22 mouse cellular contexts compared by ENCODE assay signal in genomic region chr10:127297015-127297871, GRCm38 (mm10). TPM values are rescaled to one million over a fixed set of nuclear protein-coding genes. Genes with fewer than 3 reads are reported as not detected.
A peak's percentile ranks its signal among the peaks of the same experiment; 100 is the strongest.
DNase-seq lines count a peak whose midpoint lies in the region; ATAC-seq and TF ChIP-seq lines count a peak whose summit lies in the region.
"Had no signal": no experiment of that assay in that cellular context is flagged by ENCODE, and none has a peak within 500 bp of the region (broad histone marks: within the 10 kb centered on the region; RNA-seq: fewer than 3 reads in every experiment).

No protein-coding gene starts in this region.

- no peak overlapping the region for H3K4me2 ChIP-seq in heart, embryonic 15.5 days
- no peak overlapping the region for H3K4me2 ChIP-seq in CH12.LX (ENCODE audit: insufficient read depth, low read depth, poor library complexity, severe bottlenecking)
- H3K4me2 ChIP-seq: forebrain, embryonic 15.5 days; hindbrain, embryonic 12.5 days; stomach, embryonic 15.5 days had no signal

- H3K27me3 ChIP-seq in heart, embryonic 15.5 days, result no peaks in the 10 kb centered on the region
- H3K27me3 ChIP-seq in CH12.LX (replicated peaks), result no peaks in the 10 kb centered on the region
- H3K27me3 ChIP-seq: forebrain, embryonic 15.5 days; hindbrain, embryonic 12.5 days; stomach, embryonic 15.5 days had no signal

- H3K4me1 ChIP-seq in heart, embryonic 15.5 days (replicated peaks), result peaks cover 31% of the 10 kb centered on the region
- peaks cover 4 to 30% of the 10 kb centered on the region in 2 experiments; a peak in 3 of 4 replicates for H3K4me1 ChIP-seq in CH12.LX (ENCODE audit: control insufficient read depth in 1 of 2, insufficient read depth in 2 of 2)
- peaks cover 10% of the 10 kb centered on the region for H3K4me1 ChIP-seq in bone marrow macrophage, adult 2 months (ENCODE audit: control insufficient read depth, insufficient read depth, low read length)

- WGBS in heart, embryonic 15.5 days, result 67% methylated on average over 16 of the region's 16 CpGs

- H3K4me3 ChIP-seq in heart, embryonic 15.5 days, result no peak overlapping the region
- no peak overlapping the region for H3K4me3 ChIP-seq in CH12.LX (replicated peaks in 1 of 3; ENCODE audit: low read depth in 2 of 3, low read length in 2 of 3, poor library complexity in 1 of 3)
- no peak overlapping the region for H3K4me3 ChIP-seq in bone marrow macrophage, adult 2 months (ENCODE audit: insufficient read depth, low read length)
- H3K4me3 ChIP-seq: forebrain, embryonic 15.5 days; hindbrain, embryonic 12.5 days; stomach, embryonic 15.5 days had no signal

- 0 out of 2 replicates have a peak, but pooled peaks have one; percentile 4 for ATAC-seq in frontal cortex, adult (ENCODE audit: low TSS enrichment)
- peak; percentile 41; the same call in 1 of the 2 replicates for ATAC-seq in heart, embryonic 15.5 days (replicated peaks; ENCODE audit: insufficient number of reproducible peaks, insufficient read depth, low FRiP score, low read depth)
- ATAC-seq: forebrain, embryonic 15.5 days had no signal

- H3K79me2 ChIP-seq in CH12.LX (replicated peaks; ENCODE audit: control insufficient read depth, extremely low read depth, insufficient read depth, poor library complexity, severe bottlenecking), result peaks cover 23% of the 10 kb centered on the region

- peaks cover 77% of the 10 kb centered on the region for H3K36me3 ChIP-seq in heart, embryonic 15.5 days
- peaks cover 81 to 95% of the 10 kb centered on the region in 2 experiments for H3K36me3 ChIP-seq in CH12.LX (replicated peaks in 1 of 2; ENCODE audit: control insufficient read depth in 1 of 2, insufficient read depth in 1 of 2, low read length in 1 of 2)

- intact Hi-C loops in heart, postnatal 25 days (cut with DNase I), result no loop called here

- no peak for TF ChIP-seq CTCF in CH12.LX (conservative IDR thresholded peaks at IDR 0.05 in 1 of 2, IDR thresholded peaks at IDR 0.05 in 1 of 2; ENCODE audit: low read depth in 2 of 2, low read length in 2 of 2)
- 0 out of 2 replicates have a peak, but pooled peaks have one; percentile 13 for TF ChIP-seq CTCF in bone marrow macrophage, adult 2 months (IDR thresholded peaks at IDR 0.05; ENCODE audit: low read depth, low read length)

- no peak for DNase-seq in frontal cortex, postnatal 14 days (ENCODE audit: low spot score in 2 of 2)
- DNase-seq in heart, postnatal 25 days (ENCODE audit: low spot score), result no peak
- DNase-seq in CH12.LX (ENCODE audit: extremely low read depth), result no peak
- DNase-seq in Muller cell, postnatal 12 days (ENCODE audit: inconsistent ontology term), result no peak
- DNase-seq: adrenal gland, postnatal 10 days; B cell, adult 2 months; cerebellum, adult 11 months; kidney, adult 18-20 months; left cerebral cortex, postnatal 4 days; liver; lung, adult 18-20 months; lung, postnatal 14 days; retina, postnatal 1 day; thymus, adult 18-20 months; thymus, postnatal 4 days had no signal

- dilution Hi-C loops in CH12.LX (cut with MboI; ENCODE audit: extremely low pct_ligation_motif_present, extremely low pct_unique_long_range_greater_than_20kb, low sequenced_read_pairs), result no loop called here

- peak; percentile 35; the same call in 1 of the 2 replicates for TF ChIP-seq POLR2A in CH12.LX (IDR thresholded peaks at IDR 0.05; ENCODE audit: low read depth, low read length)
- TF ChIP-seq POLR2A in bone marrow macrophage, adult 2 months (IDR thresholded peaks at IDR 0.05; ENCODE audit: borderline replicate concordance, low read depth, low read length), result no peak

- H3K9me3 ChIP-seq in heart, embryonic 15.5 days (replicated peaks), result no peaks in the 10 kb centered on the region
- no peaks in the 10 kb centered on the region for H3K9me3 ChIP-seq in CH12.LX (replicated peaks; ENCODE audit: low read length)
- H3K9me3 ChIP-seq: forebrain, embryonic 15.5 days; hindbrain, embryonic 12.5 days; stomach, embryonic 15.5 days had no signal

- TF ChIP-seq RAD21 in CH12.LX (IDR thresholded peaks at IDR 0.05; ENCODE audit: low read depth, low read length), result no peak

- TF ChIP-seq EP300 in CH12.LX (IDR thresholded peaks at IDR 0.05; ENCODE audit: low read length), result no peak

- in situ Hi-C loops in CH12.LX (cut with MboI; ENCODE audit: low pct_ligation_motif_present, low pct_unique_long_range_greater_than_20kb, low sequenced_read_pairs), result no loop called here

- no peak overlapping the region for H3K9ac ChIP-seq in heart, embryonic 15.5 days
- H3K9ac ChIP-seq in CH12.LX (ENCODE audit: insufficient read depth, low read depth), result no peak overlapping the region
- H3K9ac ChIP-seq: forebrain, embryonic 15.5 days; hindbrain, embryonic 12.5 days; stomach, embryonic 15.5 days had no signal

- H3K27ac ChIP-seq in heart, embryonic 15.5 days, result peak overlapping the region; percentile 57
- no peak overlapping the region for H3K27ac ChIP-seq in CH12.LX (ENCODE audit: insufficient read depth, low read depth)
- no peak overlapping the region for H3K27ac ChIP-seq in bone marrow macrophage, adult 2 months (ENCODE audit: insufficient read depth, low read depth, low read length)
- H3K27ac ChIP-seq: forebrain, embryonic 15.5 days; hindbrain, embryonic 12.5 days; kidney, postnatal 0 days; stomach, embryonic 15.5 days had no signal

TF ChIP-seq in CH12.LX, 34 proteins besides CTCF, POLR2A, EP300 and RAD21:
- no peak for TF ChIP-seq ZMIZ1 (IDR thresholded peaks at IDR 0.05; ENCODE audit: low read depth, low read length)
- TF ChIP-seq POLR2AphosphoS2 (IDR thresholded peaks at IDR 0.05; ENCODE audit: low read depth, low read length), result 0 out of 2 replicates have a peak, but pooled peaks have one; percentile 13
- no peak for TF ChIP-seq IRF4 (IDR thresholded peaks at IDR 0.05; ENCODE audit: low read depth, low read length)
- TF ChIP-seq CHD1 (IDR thresholded peaks at IDR 0.05; ENCODE audit: low read depth, low read length), result no peak
- no peak for TF ChIP-seq KAT2A (IDR thresholded peaks at IDR 0.05; ENCODE audit: insufficient replicate concordance, low read length)

RNA-seq across cellular contexts. Expression of gene Mbd6, which starts 8.4 kb away (rescaled TPM):
- 10.6 and 15.7 TPM in 2 replicates for polyA plus RNA-seq in heart, embryonic 15.5 days (2015; fragmentation: Nextera tagmentation; extraction: Ambion mirVana)
- total RNA-seq in heart, postnatal 25 days (2021), result 10 to 100 TPM; 20.9 to 21.4 TPM
- 2.7 and 3.3 TPM in 2 replicates for total RNA-seq in CH12.LX (2012; rRNA removed)
- 0.51 and 0.74 TPM in 2 replicates for total RNA-seq in CH12.LX (2014; rRNA removed)
- polyA plus RNA-seq in CH12.LX (2012; ENCODE audit: insufficient read length, low read depth), result 16.5 and 17.7 TPM in 2 replicates
- 45.8 and 53.4 TPM in 2 replicates for polyA plus RNA-seq in bone marrow macrophage, adult 2 months (2012; ENCODE audit: insufficient read depth, insufficient read length, missing spikeins)

RNA-seq across cellular contexts. Expression of gene Mars, which starts 14.3 kb away (rescaled TPM):
- 75.4 and 78.4 TPM in 2 replicates for polyA plus RNA-seq in heart, embryonic 15.5 days (2015; fragmentation: Nextera tagmentation; extraction: Ambion mirVana)
- 10 to 100 TPM; 37.9 to 38.9 TPM for total RNA-seq in heart, postnatal 25 days (2021)
- 224 and 234 TPM in 2 replicates for total RNA-seq in CH12.LX (2012; rRNA removed)
- total RNA-seq in CH12.LX (2014; rRNA removed), result 110 and 143 TPM in 2 replicates
- 161 and 177 TPM in 2 replicates for polyA plus RNA-seq in CH12.LX (2012; ENCODE audit: insufficient read length, low read depth)
- polyA plus RNA-seq in bone marrow macrophage, adult 2 months (2012; ENCODE audit: insufficient read depth, insufficient read length, missing spikeins), result 29.4 and 34.9 TPM in 2 replicates

RNA-seq across cellular contexts. Expression of gene Arhgap9, which starts 24.5 kb away (rescaled TPM):
- 2.0 and 11.0 TPM in 2 replicates for polyA plus RNA-seq in heart, embryonic 15.5 days (2015; fragmentation: Nextera tagmentation; extraction: Ambion mirVana)
- 1 to 10 TPM; 3.0 to 3.4 TPM for total RNA-seq in heart, postnatal 25 days (2021)
- total RNA-seq in CH12.LX (2012; rRNA removed), result 32.5 and 33.7 TPM in 2 replicates
- total RNA-seq in CH12.LX (2014; rRNA removed), result 32.4 and 34.0 TPM in 2 replicates
- 42.4 and 44.7 TPM in 2 replicates for polyA plus RNA-seq in CH12.LX (2012; ENCODE audit: insufficient read length, low read depth)
- polyA plus RNA-seq in bone marrow macrophage, adult 2 months (2012; ENCODE audit: insufficient read depth, insufficient read length, missing spikeins), result 131 and 146 TPM in 2 replicates

RNA-seq across cellular contexts. Expression of gene Dctn2, which starts 31.1 kb away (rescaled TPM):
- polyA plus RNA-seq in heart, embryonic 15.5 days (2015; fragmentation: Nextera tagmentation; extraction: Ambion mirVana), result 127 and 152 TPM in 2 replicates
- total RNA-seq in heart, postnatal 25 days (2021), result 100 to 1,000 TPM; 136 to 142 TPM
- total RNA-seq in CH12.LX (2012; rRNA removed) (88.5 and 91.9 TPM in 2 replicates), CH12.LX (2014; rRNA removed) (66.3 and 67.3 TPM in 2 replicates)
- 79.1 and 94.1 TPM in 2 replicates for polyA plus RNA-seq in CH12.LX (2012; ENCODE audit: insufficient read length, low read depth)
- polyA plus RNA-seq in bone marrow macrophage, adult 2 months (2012; ENCODE audit: insufficient read depth, insufficient read length, missing spikeins), result 119 and 121 TPM in 2 replicates

RNA-seq across cellular contexts. Expression of gene Kif5a, which starts 34.1 kb away (rescaled TPM):
- 0.35 and 2.3 TPM in 2 replicates for polyA plus RNA-seq in heart, embryonic 15.5 days (2015; fragmentation: Nextera tagmentation; extraction: Ambion mirVana)
- total RNA-seq in heart, postnatal 25 days (2021), result under 1 TPM; 0.45 to 0.49 TPM
- 1.3 and 2.1 TPM in 2 replicates for total RNA-seq in CH12.LX (2012; rRNA removed)
- not detected in 2 replicates for total RNA-seq in CH12.LX (2014; rRNA removed)
- polyA plus RNA-seq in CH12.LX (2012; ENCODE audit: insufficient read length, low read depth), result 0.14 and 0.46 TPM in 2 replicates
- polyA plus RNA-seq in bone marrow macrophage, adult 2 months (2012; ENCODE audit: insufficient read depth, insufficient read length, missing spikeins), result 2.3 and 2.5 TPM in 2 replicates
